8 mouse cellular contexts compared by ENCODE assay signal in the genomic region with DNA sequence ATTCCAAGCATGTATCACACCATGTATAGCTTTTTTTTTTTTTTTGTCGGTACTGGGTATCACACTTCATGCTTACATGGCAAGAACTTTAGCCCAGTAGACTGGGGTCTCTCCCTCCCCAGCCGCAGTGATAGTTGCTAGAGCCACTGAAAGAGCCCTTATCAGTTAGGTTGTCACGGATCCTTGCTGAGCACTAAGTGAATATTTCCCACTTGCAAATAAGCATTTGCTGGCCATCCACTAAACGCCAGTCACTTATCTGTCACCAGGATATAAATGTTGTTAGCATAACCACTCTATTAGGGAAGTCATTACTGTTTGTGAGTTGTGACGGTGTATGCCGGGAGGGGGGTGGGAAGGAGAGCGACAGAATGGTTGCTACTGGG. TPM values are rescaled to one million over a fixed set of nuclear protein-coding genes. Genes with fewer than 3 reads are reported as not detected.
DNase-seq lines count a peak whose midpoint lies in the region; ATAC-seq and TF ChIP-seq lines count a peak whose summit lies in the region.

No protein-coding gene starts in this region.

- H3K4me1 ChIP-seq in hindbrain, embryonic 12.5 days: peaks cover 13% of the 10 kb centered on the region
- peaks cover 16% of the 10 kb centered on the region for H3K4me1 ChIP-seq in liver, postnatal 0 days (ENCODE audit: insufficient read depth)

- no peak for TF ChIP-seq EP300 in liver, postnatal 0 days (IDR thresholded peaks at IDR 0.05; ENCODE audit: low read depth)

- DNase-seq in kidney, adult 9 months: peak; percentile 22
- DNase-seq in kidney, adult 11 months: no peak
- peak; percentile 25 to 42 for DNase-seq in cerebellum, postnatal 10 days
- no peak for DNase-seq in liver, postnatal 0 days
- peak; percentile 26 for DNase-seq in thymus, postnatal 4 days
- DNase-seq in layer of hippocampus, adult 11-12 months (ENCODE audit: low spot score): no peak
- DNase-seq in left cerebral cortex, adult 9 months (ENCODE audit: low spot score in 2 of 2): no peak

- ATAC-seq in hindbrain, embryonic 12.5 days (ENCODE audit: low FRiP score): no peak; the same call in 1 of the 2 replicates
- ATAC-seq in liver, postnatal 0 days: peak; percentile 30

- 0 out of 2 replicates have a peak, but pooled peaks cover 3% of the 10 kb centered on the region for H3K27me3 ChIP-seq in hindbrain, embryonic 12.5 days
- no peaks in the 10 kb centered on the region for H3K27me3 ChIP-seq in liver, postnatal 0 days (ENCODE audit: insufficient read depth, low read length)

- peaks cover 17% of the 10 kb centered on the region for H3K36me3 ChIP-seq in hindbrain, embryonic 12.5 days
- H3K36me3 ChIP-seq in liver, postnatal 0 days (replicated peaks; ENCODE audit: insufficient read depth, low read length): peaks cover 9% of the 10 kb centered on the region; the same call in 1 of the 2 replicates

- no peaks in the 10 kb centered on the region for H3K9me3 ChIP-seq in hindbrain, embryonic 12.5 days (replicated peaks)
- H3K9me3 ChIP-seq in liver, postnatal 0 days (ENCODE audit: low read length): no peaks in the 10 kb centered on the region

- H3K4me3 ChIP-seq in hindbrain, embryonic 12.5 days: peak overlapping the region; percentile 78
- H3K4me3 ChIP-seq in liver, postnatal 0 days (ENCODE audit: low read depth, low read length): peak overlapping the region; percentile 85

- 10% methylated on average over 7 of the region's 7 CpGs for WGBS in hindbrain, embryonic 12.5 days
- WGBS in liver, postnatal 0 days (ENCODE audit: insufficient replicate concordance): 5% methylated on average over 7 of the region's 7 CpGs

- peak overlapping the region; percentile 89 for H3K4me2 ChIP-seq in hindbrain, embryonic 12.5 days (replicated peaks)
- H3K4me2 ChIP-seq in liver, postnatal 0 days (ENCODE audit: low read depth, low read length): peak overlapping the region; percentile 88

- no peak for TF ChIP-seq CTCF in liver, postnatal 0 days (IDR thresholded peaks at IDR 0.05; ENCODE audit: low read depth)

- peak overlapping the region; percentile 62; the same call in 1 of the 2 replicates for H3K27ac ChIP-seq in hindbrain, embryonic 12.5 days
- H3K27ac ChIP-seq in liver, postnatal 0 days (ENCODE audit: low read depth): 0 out of 2 replicates have a peak overlapping the region, but pooled peaks have one; percentile 87

- H3K9ac ChIP-seq in hindbrain, embryonic 12.5 days: peak overlapping the region; percentile 88
- peak overlapping the region; percentile 94; the same call in 1 of the 2 replicates for H3K9ac ChIP-seq in liver, postnatal 0 days (replicated peaks)

RNA-seq across cellular contexts. Expression of a gene that starts 0.4 kb away (rescaled TPM):
- 191 and 198 TPM in 2 replicates for polyA plus RNA-seq in hindbrain, embryonic 12.5 days (2016; fragmentation: Nextera tagmentation; extraction: Ambion mirVana)
- polyA plus RNA-seq in liver, postnatal 0 days (2015; fragmentation: Nextera tagmentation; extraction: Ambion mirVana): 57.7 and 60.1 TPM in 2 replicates

RNA-seq across cellular contexts. Expression of a gene that starts 19.9 kb away (rescaled TPM):
- 39.6 and 39.9 TPM in 2 replicates for polyA plus RNA-seq in hindbrain, embryonic 12.5 days (2016; fragmentation: Nextera tagmentation; extraction: Ambion mirVana)
- 42.5 and 43.6 TPM in 2 replicates for polyA plus RNA-seq in liver, postnatal 0 days (2015; fragmentation: Nextera tagmentation; extraction: Ambion mirVana)

Comparison
In these comparisons a context has a peak if more than half of its experiments do, and no peak if none do; other contexts are left out.
1. DNase-seq: peak in kidney, adult 9 months (single experiment), cerebellum, postnatal 10 days (2 of 2) and thymus, postnatal 4 days (single experiment); none in kidney, adult 11 months (single experiment), liver, postnatal 0 days (single experiment), layer of hippocampus, adult 11-12 months (single experiment) and left cerebral cortex, adult 9 months (0 of 2).